Mouse (Mus musculus): ENCODE data around the gene St6galnac3. TPM values are rescaled to one million over a fixed set of nuclear protein-coding genes. Genes with fewer than 3 reads are reported as not detected.

The St6galnac3 gene
- total and polyA plus RNA-seq, 2 experiments from 2014 or later, result 6.9 to 11.9 TPM

GRCm38 (mm10) chr3:153567913-153568312 is 157.1 kb downstream of the St6galnac3 start:
- no peak overlapping the region for H3K4me2 ChIP-seq (ENCODE audit: low read depth, low read length, poor library complexity, severe bottlenecking)
- peak; percentile 83 for TF ChIP-seq CTCF (IDR thresholded peaks at IDR 0.05)
- no peaks in the 10 kb centered on the region for H3K9me3 ChIP-seq (ENCODE audit: low read length)
- no peaks in the 10 kb centered on the region for H3K36me3 ChIP-seq (ENCODE audit: insufficient read depth, low read length)
- H3K9ac ChIP-seq (replicated peaks; ENCODE audit: low read length, poor library complexity, severe bottlenecking), result no peak overlapping the region
- H3K27ac ChIP-seq (ENCODE audit: low read depth, low read length), result no peak overlapping the region
- H3K4me3 ChIP-seq (ENCODE audit: low read depth, low read length), result no peak overlapping the region
- no peak for ATAC-seq (ENCODE audit: low FRiP score)
- 66% methylated on average over 3 of the region's 3 CpGs for WGBS
- H3K27me3 ChIP-seq (ENCODE audit: insufficient read depth, low read length), result no peaks in the 10 kb centered on the region; the same call in 1 of the 2 replicates
- peaks cover 4% of the 10 kb centered on the region; the same call in 1 of the 2 replicates for H3K4me1 ChIP-seq (ENCODE audit: insufficient read depth, low read length)
- DNase-seq (ENCODE audit: low spot score), result peak; percentile 63

GRCm38 (mm10) chr3:153567512-153567911 is 157.5 kb downstream of the St6galnac3 start:
- Histone ChIP-seq H3K4me3 (ENCODE audit: low read depth, low read length) (no peak overlapping the region), H3K9me3 (ENCODE audit: low read length) (no peaks in the 10 kb centered on the region), H3K9ac (replicated peaks; ENCODE audit: low read length, poor library complexity, severe bottlenecking) (no peak overlapping the region), H3K36me3 (ENCODE audit: insufficient read depth, low read length) (no peaks in the 10 kb centered on the region), H3K27me3 (ENCODE audit: insufficient read depth, low read length) (no peaks in the 10 kb centered on the region; the same call in 1 of the 2 replicates), H3K27ac (ENCODE audit: low read depth, low read length) (no peak overlapping the region), H3K4me2 (ENCODE audit: low read depth, low read length, poor library complexity, severe bottlenecking) (no peak overlapping the region), H3K4me1 (ENCODE audit: insufficient read depth, low read length) (peaks cover 4% of the 10 kb centered on the region; the same call in 1 of the 2 replicates)
- DNase-seq (ENCODE audit: low spot score), result peak; percentile 50
- no peak for ATAC-seq (ENCODE audit: low FRiP score)
- TF ChIP-seq CTCF (IDR thresholded peaks at IDR 0.05), result no peak
- 80% methylated on average over 4 of the region's 4 CpGs for WGBS

GRCm38 (mm10) chr3:153566100-153566499 is 158.9 kb downstream of the St6galnac3 start:
- WGBS, result 91% methylated on average over 2 of the region's 2 CpGs
- H3K9ac ChIP-seq (replicated peaks; ENCODE audit: low read length, poor library complexity, severe bottlenecking), result no peak overlapping the region

DNA sequence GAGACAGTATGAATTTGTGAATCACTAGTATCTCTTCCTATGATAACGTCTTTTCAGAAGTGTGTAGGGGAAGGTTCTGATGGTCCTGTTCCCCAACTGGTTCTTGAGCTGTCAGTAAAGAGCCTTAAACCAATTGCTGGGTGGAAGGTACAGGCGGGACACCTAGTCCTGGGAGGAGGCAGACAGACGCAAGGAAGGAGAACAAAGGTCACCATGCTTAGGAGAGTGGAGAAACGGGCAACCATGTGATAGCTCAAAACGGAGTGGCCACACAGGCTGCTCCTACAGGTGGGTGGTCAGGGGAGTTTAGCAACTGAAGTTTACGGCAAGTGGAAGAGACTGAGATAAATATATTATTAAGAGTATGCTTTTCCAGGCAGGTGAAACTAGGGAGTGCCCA is 164.1 kb downstream of the St6galnac3 start:
- Histone ChIP-seq H3K4me2 (ENCODE audit: low read depth, low read length, poor library complexity, severe bottlenecking) (no peak overlapping the region), H3K4me3 (ENCODE audit: low read depth, low read length) (no peak overlapping the region), H3K9me3 (ENCODE audit: low read length) (no peaks in the 10 kb centered on the region), H3K27ac (ENCODE audit: low read depth, low read length) (no peak overlapping the region), H3K27me3 (ENCODE audit: insufficient read depth, low read length) (no peaks in the 10 kb centered on the region), H3K9ac (replicated peaks; ENCODE audit: low read length, poor library complexity, severe bottlenecking) (no peak overlapping the region), H3K36me3 (ENCODE audit: insufficient read depth, low read length) (no peaks in the 10 kb centered on the region), H3K4me1 (ENCODE audit: insufficient read depth, low read length) (no peaks in the 10 kb centered on the region)
- no peak for TF ChIP-seq CTCF (IDR thresholded peaks at IDR 0.05)
- ATAC-seq (ENCODE audit: low FRiP score) (no peak), DNase-seq (ENCODE audit: low spot score) (no peak)
- 87% methylated on average over 6 of the region's 6 CpGs for WGBS

More at GRCm38 (mm10) chr3:153566100-153566499, 158.9 kb downstream of the St6galnac3 start:
- Histone ChIP-seq H3K36me3 (ENCODE audit: insufficient read depth, low read length) (no peaks in the 10 kb centered on the region), H3K4me1 (ENCODE audit: insufficient read depth, low read length) (peaks cover 4% of the 10 kb centered on the region; the same call in 1 of the 2 replicates), H3K9me3 (ENCODE audit: low read length) (no peaks in the 10 kb centered on the region), H3K27ac (ENCODE audit: low read depth, low read length) (no peak overlapping the region), H3K4me3 (ENCODE audit: low read depth, low read length) (no peak overlapping the region), H3K27me3 (ENCODE audit: insufficient read depth, low read length) (no peaks in the 10 kb centered on the region; the same call in 1 of the 2 replicates), H3K4me2 (ENCODE audit: low read depth, low read length, poor library complexity, severe bottlenecking) (no peak overlapping the region)
- ATAC-seq (ENCODE audit: low FRiP score) (no peak), DNase-seq (ENCODE audit: low spot score) (no peak)
- no peak for TF ChIP-seq CTCF (IDR thresholded peaks at IDR 0.05)

DNA sequence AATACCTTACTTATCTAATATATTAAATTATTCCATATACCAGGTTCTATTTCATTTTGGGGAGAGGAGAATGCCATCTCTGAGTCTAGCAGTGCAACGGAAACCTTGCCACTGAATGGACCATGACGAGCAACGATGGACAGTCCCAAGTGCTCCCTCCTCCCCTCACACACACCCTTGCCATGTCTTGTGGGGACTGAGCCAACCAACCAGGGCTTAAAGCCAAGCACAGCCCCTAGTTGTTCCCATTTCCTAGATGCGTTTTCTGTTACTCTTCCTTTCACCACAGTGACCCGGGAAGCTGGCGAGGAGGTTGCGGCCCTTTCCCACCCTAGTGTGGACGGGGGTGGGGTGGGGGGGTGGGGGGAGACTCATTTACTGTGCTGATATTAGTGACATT is 165.4 kb downstream of the St6galnac3 start:
- no peak overlapping the region for H3K4me3 ChIP-seq (ENCODE audit: low read depth, low read length)
- WGBS, result 90% methylated on average over 8 of the region's 8 CpGs
- H3K27ac ChIP-seq (ENCODE audit: low read depth, low read length), result no peak overlapping the region
- ATAC-seq (ENCODE audit: low FRiP score), result no peak
- no peaks in the 10 kb centered on the region for H3K9me3 ChIP-seq (ENCODE audit: low read length)
- H3K27me3 ChIP-seq (ENCODE audit: insufficient read depth, low read length), result no peaks in the 10 kb centered on the region
- H3K4me2 ChIP-seq (ENCODE audit: low read depth, low read length, poor library complexity, severe bottlenecking), result no peak overlapping the region
- TF ChIP-seq CTCF (IDR thresholded peaks at IDR 0.05), result no peak
- H3K36me3 ChIP-seq (ENCODE audit: insufficient read depth, low read length), result no peaks in the 10 kb centered on the region
- no peak overlapping the region for H3K9ac ChIP-seq (replicated peaks; ENCODE audit: low read length, poor library complexity, severe bottlenecking)
- H3K4me1 ChIP-seq (ENCODE audit: insufficient read depth, low read length), result no peaks in the 10 kb centered on the region
- no peak for DNase-seq (ENCODE audit: low spot score)

- Histone ChIP-seq H3K4me1 (ENCODE audit: insufficient read depth, low read length) (no peaks in the 10 kb centered on the region), H3K4me3 (ENCODE audit: low read depth, low read length) (no peak overlapping the region), H3K9ac (replicated peaks; ENCODE audit: low read length, poor library complexity, severe bottlenecking) (no peak overlapping the region), H3K27ac (ENCODE audit: low read depth, low read length) (no peak overlapping the region), H3K36me3 (ENCODE audit: insufficient read depth, low read length) (no peaks in the 10 kb centered on the region), H3K9me3 (ENCODE audit: low read length) (no peaks in the 10 kb centered on the region), H3K4me2 (ENCODE audit: low read depth, low read length, poor library complexity, severe bottlenecking) (no peak overlapping the region), H3K27me3 (ENCODE audit: insufficient read depth, low read length) (no peaks in the 10 kb centered on the region)
- no peak for DNase-seq (ENCODE audit: low spot score)
- 70% methylated on average over 11 of the region's 11 CpGs for WGBS
- TF ChIP-seq CTCF (IDR thresholded peaks at IDR 0.05), result no peak
- ATAC-seq (ENCODE audit: low FRiP score), result no peak
Observed at GRCm38 (mm10) chr3:153556621-153557020, 168.4 kb downstream of the St6galnac3 start.

Data from midbrain, postnatal 0 days (tissue).